Mouse (Mus musculus): ENCODE measurements around the gene Tmem120b. TPM values are rescaled to one million over a fixed set of nuclear protein-coding genes. Genes with fewer than 3 reads are reported as not detected.

Tmem120b gene
- polyA plus RNA-seq (2014; fragmentation: Nextera tagmentation; extraction: Ambion mirVana): 16.8 and 17.6 TPM in 2 replicates

GRCm38 (mm10) chr5:123068115-123068514 is at the start of gene Tmem120b:
TSS of gene Tmem120b (plus strand) at chr5:123068415.
- Histone ChIP-seq H3K4me2 (ENCODE audit: low read depth, low read length) (0 out of 2 replicates have a peak within 1 kb of the TSS, but pooled peaks have one; percentile 7), H3K4me1 (ENCODE audit: control insufficient read depth, insufficient read depth, low read length) (no peaks in the 10 kb centered on the region), H3K4me3 (ENCODE audit: low read depth, low read length) (no peak within 1 kb of the TSS), H3K9me3 (ENCODE audit: control insufficient read depth, low read length) (no peaks in the 10 kb centered on the region), H3K27ac (replicated peaks; ENCODE audit: low read depth, low read length) (no peak within 1 kb of the TSS), H3K9ac (ENCODE audit: low read depth, low read length) (no peak within 1 kb of the TSS), H3K36me3 (ENCODE audit: control insufficient read depth, insufficient read depth, low read length) (no peaks in the 10 kb centered on the region), H3K27me3 (replicated peaks; ENCODE audit: control insufficient read depth, insufficient read depth, low read length) (no peaks in the 10 kb centered on the region)
- no peak for DNase-seq (ENCODE audit: low spot score)
- ATAC-seq (ENCODE audit: low read depth): no peak
- WGBS: 84% methylated on average over 12 of the region's 12 CpGs

DNA sequence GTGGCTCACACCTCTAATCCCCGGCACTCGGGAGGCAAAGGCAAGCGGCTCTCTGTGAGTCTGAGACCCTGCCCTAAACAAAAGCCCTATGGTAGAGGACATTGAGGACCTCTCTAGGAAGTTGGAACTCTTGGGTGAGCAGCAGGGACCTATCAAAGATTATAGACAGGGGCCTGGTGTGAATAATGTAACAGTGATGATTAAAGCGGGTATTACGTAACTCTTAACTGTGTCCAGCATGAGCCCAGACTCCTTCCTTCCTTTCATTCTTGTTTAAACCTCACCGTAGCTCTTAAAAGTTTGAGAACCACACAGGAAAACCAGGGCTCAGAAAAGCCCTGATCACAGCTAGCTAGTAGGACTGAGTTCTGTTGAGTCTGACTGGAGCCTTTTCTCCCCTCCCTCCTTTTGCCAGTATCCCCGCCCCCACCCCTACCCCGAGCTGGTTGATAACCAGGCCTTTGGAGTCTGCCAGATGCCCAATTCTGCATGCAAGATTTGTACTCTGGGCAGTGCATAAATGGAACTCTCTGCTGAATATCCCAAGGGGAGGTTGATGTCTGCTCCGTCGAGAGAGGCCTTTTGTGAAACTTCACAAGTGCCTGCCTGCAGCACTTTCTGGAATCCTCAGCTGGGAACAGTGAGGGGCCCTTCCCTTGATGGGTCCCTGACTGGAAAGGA is 48.7 kb upstream of the Tmem120b start:
- ATAC-seq (ENCODE audit: low read depth): no peak
- Histone ChIP-seq H3K36me3 (ENCODE audit: control insufficient read depth, insufficient read depth, low read length) (no peaks in the 10 kb centered on the region), H3K9ac (ENCODE audit: low read depth, low read length) (peak overlapping the region; percentile 25; the same call in 1 of the 2 replicates), H3K27ac (replicated peaks; ENCODE audit: low read depth, low read length) (peak overlapping the region; percentile 33; the same call in 1 of the 2 replicates), H3K4me3 (ENCODE audit: low read depth, low read length) (no peak overlapping the region), H3K9me3 (ENCODE audit: control insufficient read depth, low read length) (no peaks in the 10 kb centered on the region), H3K27me3 (replicated peaks; ENCODE audit: control insufficient read depth, insufficient read depth, low read length) (no peaks in the 10 kb centered on the region), H3K4me1 (ENCODE audit: control insufficient read depth, insufficient read depth, low read length) (peaks cover 27% of the 10 kb centered on the region), H3K4me2 (ENCODE audit: low read depth, low read length) (no peak overlapping the region)
- DNase-seq (ENCODE audit: low spot score): no peak
- WGBS: 55% methylated on average over 10 of the region's 10 CpGs

GRCm38 (mm10) chr5:123020426-123020825 is 47.8 kb upstream of the Tmem120b start:
- Histone ChIP-seq H3K9ac (ENCODE audit: low read depth, low read length) (no peak overlapping the region), H3K4me2 (ENCODE audit: low read depth, low read length) (no peak overlapping the region), H3K4me3 (ENCODE audit: low read depth, low read length) (no peak overlapping the region), H3K27ac (replicated peaks; ENCODE audit: low read depth, low read length) (no peak overlapping the region), H3K4me1 (ENCODE audit: control insufficient read depth, insufficient read depth, low read length) (peaks cover 25% of the 10 kb centered on the region), H3K36me3 (ENCODE audit: control insufficient read depth, insufficient read depth, low read length) (no peaks in the 10 kb centered on the region), H3K27me3 (replicated peaks; ENCODE audit: control insufficient read depth, insufficient read depth, low read length) (no peaks in the 10 kb centered on the region), H3K9me3 (ENCODE audit: control insufficient read depth, low read length) (no peaks in the 10 kb centered on the region)
- ATAC-seq (ENCODE audit: low read depth) (no peak), DNase-seq (ENCODE audit: low spot score) (no peak)
- WGBS: 89% methylated on average over 5 of the region's 5 CpGs

DNA sequence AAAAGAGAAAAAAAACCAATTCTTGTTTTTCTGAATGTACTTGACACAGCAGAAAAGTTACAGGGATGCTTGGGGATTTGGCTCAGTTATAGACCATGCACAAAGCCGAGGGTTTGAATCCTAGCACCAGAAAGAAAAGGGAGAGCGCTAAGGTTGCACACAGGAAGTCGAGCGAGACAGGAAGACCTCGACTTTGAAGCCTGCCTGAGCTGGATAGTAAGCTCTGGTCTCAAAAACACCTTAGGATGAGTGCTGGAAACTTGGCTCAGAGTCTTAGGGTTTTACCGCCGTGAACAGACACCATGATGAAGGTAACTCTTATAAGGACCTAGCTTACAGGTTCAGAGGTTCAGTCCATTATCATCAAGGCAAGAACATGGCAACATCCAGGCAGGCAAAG is 46.8 kb upstream of the Tmem120b start:
- Histone ChIP-seq H3K4me3 (ENCODE audit: low read depth, low read length) (no peak overlapping the region), H3K9me3 (ENCODE audit: control insufficient read depth, low read length) (no peaks in the 10 kb centered on the region), H3K4me2 (ENCODE audit: low read depth, low read length) (no peak overlapping the region), H3K27me3 (replicated peaks; ENCODE audit: control insufficient read depth, insufficient read depth, low read length) (no peaks in the 10 kb centered on the region), H3K27ac (replicated peaks; ENCODE audit: low read depth, low read length) (no peak overlapping the region), H3K4me1 (ENCODE audit: control insufficient read depth, insufficient read depth, low read length) (peaks cover 21% of the 10 kb centered on the region), H3K36me3 (ENCODE audit: control insufficient read depth, insufficient read depth, low read length) (no peaks in the 10 kb centered on the region), H3K9ac (ENCODE audit: low read depth, low read length) (no peak overlapping the region)
- ATAC-seq (ENCODE audit: low read depth): no peak
- no peak for DNase-seq (ENCODE audit: low spot score)
- WGBS: 86% methylated on average over 7 of the region's 7 CpGs

DNA sequence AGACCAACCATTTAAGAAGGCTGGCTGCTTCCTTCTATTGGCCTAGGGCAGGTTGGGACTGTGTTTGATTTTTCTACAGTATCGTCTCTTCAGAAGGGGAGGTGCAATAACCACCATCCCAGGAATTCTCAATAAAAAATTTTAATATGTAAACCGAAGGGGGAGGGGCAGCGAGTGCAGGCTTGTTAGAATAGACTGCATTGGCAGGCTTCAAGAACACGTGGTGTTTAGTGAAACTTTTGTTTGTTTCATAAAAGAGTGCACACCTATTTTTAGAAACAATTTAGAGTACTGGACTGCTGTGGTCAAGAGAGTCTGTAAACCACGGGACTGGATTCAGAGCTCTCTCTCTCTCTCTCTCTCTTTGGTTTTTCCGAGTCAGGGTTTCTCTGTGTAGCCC is 45.2 kb upstream of the Tmem120b start:
- DNase-seq (ENCODE audit: low spot score): no peak
- H3K27ac ChIP-seq (replicated peaks; ENCODE audit: low read depth, low read length): no peak overlapping the region
- no peak overlapping the region for H3K4me3 ChIP-seq (ENCODE audit: low read depth, low read length)
- ATAC-seq (ENCODE audit: low read depth): no peak
- peaks cover 25% of the 10 kb centered on the region for H3K4me1 ChIP-seq (ENCODE audit: control insufficient read depth, insufficient read depth, low read length)
- WGBS: 81% methylated on average over 6 of the region's 6 CpGs
- no peak overlapping the region for H3K9ac ChIP-seq (ENCODE audit: low read depth, low read length)
- H3K27me3 ChIP-seq (replicated peaks; ENCODE audit: control insufficient read depth, insufficient read depth, low read length): no peaks in the 10 kb centered on the region
- no peaks in the 10 kb centered on the region for H3K9me3 ChIP-seq (ENCODE audit: control insufficient read depth, low read length)
- no peak overlapping the region for H3K4me2 ChIP-seq (ENCODE audit: low read depth, low read length)
- no peaks in the 10 kb centered on the region for H3K36me3 ChIP-seq (ENCODE audit: control insufficient read depth, insufficient read depth, low read length)

DNA sequence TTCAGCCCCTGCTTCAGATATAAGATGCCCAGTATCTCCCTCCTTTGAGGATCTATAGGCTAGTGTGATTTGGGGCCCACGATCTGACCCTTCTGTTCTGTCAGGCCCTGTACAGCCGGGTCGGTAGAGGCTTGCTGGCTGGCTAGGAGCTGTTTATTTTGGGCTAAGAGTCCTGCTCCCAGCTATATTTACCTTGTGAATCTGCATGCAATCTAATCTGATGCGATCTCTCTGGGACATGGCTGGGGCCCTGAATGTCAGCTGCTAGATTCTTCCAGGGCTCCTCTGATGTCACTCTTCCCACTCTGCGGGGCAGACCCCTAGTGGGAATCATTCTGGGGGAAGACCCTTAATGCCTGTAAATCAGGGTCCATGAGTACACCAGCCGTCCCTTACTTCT is 43.9 kb upstream of the Tmem120b start:
- H3K9ac ChIP-seq (ENCODE audit: low read depth, low read length): no peak overlapping the region
- 83% methylated on average over 6 of the region's 6 CpGs for WGBS
- H3K4me3 ChIP-seq (ENCODE audit: low read depth, low read length): no peak overlapping the region
- no peaks in the 10 kb centered on the region for H3K9me3 ChIP-seq (ENCODE audit: control insufficient read depth, low read length)
- DNase-seq (ENCODE audit: low spot score) (no peak), ATAC-seq (ENCODE audit: low read depth) (no peak)
- H3K27ac ChIP-seq (replicated peaks; ENCODE audit: low read depth, low read length): no peak overlapping the region
- peaks cover 14% of the 10 kb centered on the region for H3K4me1 ChIP-seq (ENCODE audit: control insufficient read depth, insufficient read depth, low read length)
- H3K36me3 ChIP-seq (ENCODE audit: control insufficient read depth, insufficient read depth, low read length): peaks cover 3% of the 10 kb centered on the region
- no peak overlapping the region for H3K4me2 ChIP-seq (ENCODE audit: low read depth, low read length)
- H3K27me3 ChIP-seq (replicated peaks; ENCODE audit: control insufficient read depth, insufficient read depth, low read length): no peaks in the 10 kb centered on the region

DNA sequence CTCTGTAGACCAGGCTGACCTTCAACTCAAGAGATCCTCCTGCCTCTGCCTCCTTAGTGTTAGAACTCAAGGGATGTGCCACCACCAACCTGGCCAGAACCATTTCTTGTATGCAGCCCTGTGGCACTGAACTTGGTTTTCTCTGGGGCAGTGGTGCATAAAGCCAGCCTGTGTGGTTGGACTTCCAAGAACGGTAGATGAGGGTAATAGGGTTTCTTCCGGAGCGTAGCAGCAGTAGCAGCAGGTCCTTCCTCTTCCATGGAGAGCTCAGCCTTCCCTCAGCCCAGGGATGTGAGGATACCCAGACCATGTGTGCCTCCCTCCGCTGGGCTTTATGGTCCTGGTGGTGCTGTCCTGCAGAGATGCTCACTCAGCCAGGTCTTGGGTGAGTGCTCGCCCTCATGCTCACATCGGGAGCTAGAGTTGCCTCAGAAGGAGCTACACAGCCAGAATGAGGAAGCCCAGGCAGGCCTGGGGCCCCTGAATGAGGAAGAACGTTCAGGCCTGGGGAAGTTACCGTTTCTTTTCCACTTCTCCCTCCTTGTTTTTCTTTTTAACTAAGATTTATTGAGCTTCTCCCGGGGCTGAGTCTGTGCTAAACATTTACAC is 43.1 kb upstream of the Tmem120b start:
- no peak overlapping the region for H3K9ac ChIP-seq (ENCODE audit: low read depth, low read length)
- no peak overlapping the region for H3K4me2 ChIP-seq (ENCODE audit: low read depth, low read length)
- 76% methylated on average over 9 of the region's 9 CpGs for WGBS
- H3K9me3 ChIP-seq (ENCODE audit: control insufficient read depth, low read length): no peaks in the 10 kb centered on the region
- peaks cover 8% of the 10 kb centered on the region; the same call in 1 of the 2 replicates for H3K4me1 ChIP-seq (ENCODE audit: control insufficient read depth, insufficient read depth, low read length)
- no peaks in the 10 kb centered on the region for H3K27me3 ChIP-seq (replicated peaks; ENCODE audit: control insufficient read depth, insufficient read depth, low read length)
- peaks cover 7% of the 10 kb centered on the region for H3K36me3 ChIP-seq (ENCODE audit: control insufficient read depth, insufficient read depth, low read length)
- no peak for DNase-seq (ENCODE audit: low spot score)
- H3K27ac ChIP-seq (replicated peaks; ENCODE audit: low read depth, low read length): no peak overlapping the region
- H3K4me3 ChIP-seq (ENCODE audit: low read depth, low read length): no peak overlapping the region
- no peak for ATAC-seq (ENCODE audit: low read depth)

GRCm38 (mm10) chr5:123026414-123026813 is 41.8 kb upstream of the Tmem120b start:
- Histone ChIP-seq H3K4me2 (ENCODE audit: low read depth, low read length) (no peak overlapping the region), H3K4me1 (ENCODE audit: control insufficient read depth, insufficient read depth, low read length) (peaks cover 8% of the 10 kb centered on the region; the same call in 1 of the 2 replicates), H3K9ac (ENCODE audit: low read depth, low read length) (no peak overlapping the region), H3K9me3 (ENCODE audit: control insufficient read depth, low read length) (0 out of 2 replicates have a peak, but pooled peaks cover 4% of the 10 kb centered on the region), H3K4me3 (ENCODE audit: low read depth, low read length) (no peak overlapping the region), H3K27ac (replicated peaks; ENCODE audit: low read depth, low read length) (no peak overlapping the region), H3K36me3 (ENCODE audit: control insufficient read depth, insufficient read depth, low read length) (peaks cover 12% of the 10 kb centered on the region), H3K27me3 (replicated peaks; ENCODE audit: control insufficient read depth, insufficient read depth, low read length) (no peaks in the 10 kb centered on the region)
- ATAC-seq (ENCODE audit: low read depth): no peak
- DNase-seq (ENCODE audit: low spot score): no peak
- 55% methylated on average over 6 of the region's 6 CpGs for WGBS
